Mouse (Mus musculus) forebrain, embryonic 16.5 days (tissue): ENCODE measurements at regions not wholly inside any gene's neighbourhood (a gene's known extent, or its start where the extent isn't known, plus 50 kb on each side); places are given as distances from the start of the nearest gene placed in this dataset.
"Not testable (repeated sequence)": the region's sequence is repeated elsewhere in the genome, so short reads cannot be mapped to it uniquely, and the experiment has no call there.

Experiments
- ATAC-seq: fragments of 200-750 bp; cut with Nextera tagmentation; 2 replicates; pipeline ENCODE4 v1.8.0; 2017; ENCODE audit warnings: mild to moderate bottlenecking, moderate library complexity
- H3K27ac ChIP-seq: fragments of 300-500 bp; sonication (generic); 2 replicates; pipeline ENCODE4 v1.5.1; 2014; ENCODE audit warnings: low read length, control low read depth
- H3K27me3 ChIP-seq: fragments of 300-500 bp; sonication (generic); replicated peaks from 2 replicates; pipeline ENCODE4 v1.6.1; 2014; ENCODE audit warnings: low read length; ENCODE audit not compliant: control insufficient read depth, insufficient read depth
- H3K36me3 ChIP-seq: fragments of 300-500 bp; sonication (generic); 2 replicates; pipeline ENCODE4 v1.6.1; 2014; ENCODE audit not compliant: control insufficient read depth, insufficient read depth
- H3K4me1 ChIP-seq: fragments of 300-500 bp; sonication (generic); replicated peaks from 2 replicates; pipeline ENCODE4 v1.6.1; 2014; ENCODE audit warnings: low read length; ENCODE audit not compliant: control insufficient read depth, insufficient read depth
- H3K4me2 ChIP-seq: fragments of 300-500 bp; sonication (generic); 2 replicates; pipeline ENCODE4 v1.6.1; 2014; ENCODE audit warnings: mild to moderate bottlenecking, low read length, control low read depth
- H3K4me3 ChIP-seq: fragments of 300-500 bp; sonication (generic); replicated peaks from 2 replicates; pipeline ENCODE4 v1.5.1; 2014; ENCODE audit warnings: mild to moderate bottlenecking, low read length, control low read depth
- H3K9ac ChIP-seq: fragments of 300-500 bp; sonication (generic); replicated peaks from 2 replicates; pipeline ENCODE4 v1.6.1; 2014; ENCODE audit warnings: low read depth, low read length, control low read depth
- H3K9me3 ChIP-seq: fragments of 300-500 bp; sonication (generic); 2 replicates; pipeline ENCODE4 v1.6.1; 2016; ENCODE audit warnings: low read length; ENCODE audit not compliant: control insufficient read depth
- WGBS: fragments of 180-500 bp; shearing (Covaris S2); extraction: QIAGEN DNeasy Blood & Tissue Kit; methylation state at CpG from one replicate; pipeline ENCODE4 v1.1.7; 2014; 5-methylcytosine and 5-hydroxymethylcytosine counted together

- no peaks in the 10 kb centered on the region for H3K9me3 ChIP-seq
- H3K27ac ChIP-seq: no peak overlapping the region
- WGBS: 32% methylated on average over 6 of the region's 6 CpGs
- 0 out of 2 replicates have a peak, but pooled peaks cover 4% of the 10 kb centered on the region for H3K4me1 ChIP-seq
- no peaks in the 10 kb centered on the region for H3K27me3 ChIP-seq
- ATAC-seq: peak; percentile 68
- H3K4me3 ChIP-seq: no peak overlapping the region
- no peak overlapping the region for H3K9ac ChIP-seq
- no peak overlapping the region; the same call in 1 of the 2 replicates for H3K4me2 ChIP-seq
- no peaks in the 10 kb centered on the region for H3K36me3 ChIP-seq
Measured at GRCm38 (mm10) chr9:30613715-30614114, 186.8 kb downstream of the Snx19 start.

- Histone ChIP-seq H3K9me3 (no peaks in the 10 kb centered on the region), H3K9ac (no peak overlapping the region), H3K27ac (no peak overlapping the region), H3K36me3 (no peaks in the 10 kb centered on the region), H3K4me1 (0 out of 2 replicates have a peak, but pooled peaks cover 4% of the 10 kb centered on the region), H3K4me2 (no peak overlapping the region), H3K4me3 (no peak overlapping the region), H3K27me3 (no peaks in the 10 kb centered on the region)
- no peak for ATAC-seq
- 83% methylated on average over 5 of the region's 5 CpGs for WGBS
Measured at GRCm38 (mm10) chr9:30613003-30613552, 186.2 kb downstream of the Snx19 start.

DNA sequence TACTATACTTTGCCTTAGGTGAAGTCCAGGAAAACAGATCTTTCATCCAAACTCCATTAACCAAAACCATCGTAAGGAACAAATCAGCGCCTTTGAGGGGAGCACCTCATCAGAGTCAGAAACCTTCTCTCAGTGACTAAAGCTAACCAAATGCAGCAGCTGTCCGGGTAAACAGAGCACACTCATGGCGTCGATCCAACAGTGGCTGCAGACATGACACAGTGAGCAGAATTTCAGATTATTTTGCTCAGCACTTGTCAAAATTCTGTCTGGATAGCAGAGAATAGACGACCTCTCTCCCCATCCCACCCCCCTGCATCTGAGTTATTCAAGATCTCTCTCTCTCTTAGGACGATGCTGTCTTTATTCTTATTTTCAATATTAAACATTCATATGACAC lies 183.4 kb downstream of the Snx19 start:
- H3K9ac ChIP-seq: no peak overlapping the region
- WGBS: 65% methylated on average over 7 of the region's 7 CpGs
- H3K4me3 ChIP-seq: no peak overlapping the region
- H3K9me3 ChIP-seq: no peaks in the 10 kb centered on the region
- no peak for ATAC-seq
- 0 out of 2 replicates have a peak, but pooled peaks cover 4% of the 10 kb centered on the region for H3K4me1 ChIP-seq
- no peak overlapping the region for H3K27ac ChIP-seq
- no peaks in the 10 kb centered on the region for H3K27me3 ChIP-seq
- H3K36me3 ChIP-seq: no peaks in the 10 kb centered on the region
- H3K4me2 ChIP-seq: no peak overlapping the region

- Histone ChIP-seq H3K9ac (no peak overlapping the region), H3K27me3 (no peaks in the 10 kb centered on the region), H3K4me3 (no peak overlapping the region), H3K4me1 (no peaks in the 10 kb centered on the region), H3K27ac (no peak overlapping the region), H3K4me2 (no peak overlapping the region), H3K9me3 (no peaks in the 10 kb centered on the region), H3K36me3 (no peaks in the 10 kb centered on the region)
- no peak for ATAC-seq
- WGBS: 63% methylated on average over 7 of the region's 7 CpGs
Measured at GRCm38 (mm10) chr9:30599756-30600155, 172.8 kb downstream of the Snx19 start.

GRCm38 (mm10) chr9:30597691-30598090 lies 170.8 kb downstream of the Snx19 start:
- Histone ChIP-seq H3K4me3 (no peak overlapping the region), H3K9ac (no peak overlapping the region), H3K36me3 (no peaks in the 10 kb centered on the region), H3K4me2 (no peak overlapping the region), H3K27me3 (no peaks in the 10 kb centered on the region), H3K27ac (no peak overlapping the region), H3K9me3 (no peaks in the 10 kb centered on the region), H3K4me1 (no peaks in the 10 kb centered on the region)
- no peak for ATAC-seq
- 37% methylated on average over 4 of the region's 4 CpGs for WGBS

DNA sequence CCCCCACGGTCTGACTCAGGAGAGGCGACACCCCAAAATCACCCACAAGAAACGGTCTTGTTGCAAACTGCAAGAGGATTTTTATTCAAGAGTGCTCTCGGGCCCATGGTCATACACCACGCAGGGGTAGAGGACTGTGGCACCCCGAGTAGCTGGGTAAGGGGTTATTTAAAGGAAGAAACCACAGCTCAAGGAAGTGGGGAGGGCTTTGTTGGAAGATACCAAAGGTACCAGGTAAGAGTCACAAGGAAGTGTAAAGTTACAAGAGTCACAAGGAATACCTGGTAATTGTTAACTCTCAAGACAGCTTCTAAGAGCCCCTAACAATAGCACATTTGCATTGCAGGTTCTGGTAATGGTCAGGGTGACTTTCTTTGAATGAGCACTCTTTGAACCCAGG lies 170.2 kb downstream of the Snx19 start:
- not testable (repeated sequence) for H3K4me2 ChIP-seq, H3K9ac ChIP-seq, H3K27me3 ChIP-seq, H3K4me1 ChIP-seq, H3K36me3 ChIP-seq, H3K9me3 ChIP-seq, ATAC-seq, H3K27ac ChIP-seq, H3K4me3 ChIP-seq
- 83% methylated on average over 6 of the region's 6 CpGs for WGBS

GRCm38 (mm10) chr9:30592601-30593000 lies 165.7 kb downstream of the Snx19 start:
- WGBS: 83% methylated on average over 2 of the region's 2 CpGs
- ATAC-seq: no peak

DNA sequence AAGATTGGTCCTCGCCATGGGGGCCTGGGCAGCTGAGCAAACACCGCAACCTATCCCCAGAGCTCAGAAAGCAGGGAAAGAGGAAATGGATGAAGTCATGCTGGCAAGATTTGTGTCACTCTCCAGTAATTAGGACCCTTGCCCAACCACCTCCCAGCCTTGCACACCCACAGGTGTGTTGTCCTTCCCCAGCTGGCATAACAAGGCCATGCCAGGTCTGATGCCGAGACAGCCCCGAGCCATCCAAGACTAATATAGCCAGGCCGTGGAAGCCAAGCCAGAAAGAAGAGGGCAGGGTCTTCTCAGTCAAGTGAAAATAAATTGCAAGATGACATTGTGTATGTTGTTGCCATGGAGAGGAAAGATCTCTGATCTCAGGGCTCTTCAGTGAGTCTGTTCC lies 164.3 kb downstream of the Snx19 start:
- H3K4me1 ChIP-seq: no peaks in the 10 kb centered on the region
- H3K4me2 ChIP-seq: no peak overlapping the region
- H3K9ac ChIP-seq: no peak overlapping the region
- no peaks in the 10 kb centered on the region for H3K9me3 ChIP-seq
- H3K27me3 ChIP-seq: no peaks in the 10 kb centered on the region
- 85% methylated on average over 5 of the region's 5 CpGs for WGBS
- H3K4me3 ChIP-seq: no peak overlapping the region
- no peaks in the 10 kb centered on the region for H3K36me3 ChIP-seq
- H3K27ac ChIP-seq: no peak overlapping the region
- ATAC-seq: no peak

More at GRCm38 (mm10) chr9:30592601-30593000, 165.7 kb downstream of the Snx19 start:
- Histone ChIP-seq H3K9me3 (no peaks in the 10 kb centered on the region), H3K4me3 (no peak overlapping the region), H3K27ac (no peak overlapping the region), H3K9ac (no peak overlapping the region), H3K36me3 (no peaks in the 10 kb centered on the region), H3K4me2 (no peak overlapping the region), H3K4me1 (no peaks in the 10 kb centered on the region), H3K27me3 (no peaks in the 10 kb centered on the region)

DNA sequence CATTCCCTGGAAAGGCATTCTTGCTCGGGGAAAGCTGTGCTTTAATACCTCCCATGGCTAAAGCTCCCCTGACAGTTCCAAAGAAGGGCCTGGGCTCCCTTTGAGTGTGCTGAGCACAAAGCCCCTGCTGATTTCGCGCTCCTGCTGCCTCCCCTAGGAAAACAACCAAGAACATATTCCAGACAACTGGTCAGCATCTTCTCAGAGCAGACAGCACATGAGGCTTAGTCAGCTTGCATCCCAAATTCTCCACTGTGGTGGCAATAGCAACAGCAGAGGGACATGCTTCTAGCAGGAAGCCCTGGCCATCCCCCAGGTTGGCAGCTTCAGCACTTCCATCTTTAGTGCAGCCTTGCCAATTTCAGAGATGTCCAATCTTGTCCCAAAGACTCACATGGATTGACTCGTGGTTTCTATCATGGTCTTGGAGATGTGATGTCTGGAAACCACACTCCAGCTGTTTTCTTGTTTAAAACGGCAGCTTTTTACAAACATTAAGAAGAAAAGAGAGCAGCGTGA lies 163.8 kb downstream of the Snx19 start:
- Histone ChIP-seq H3K27ac (no peak overlapping the region), H3K9me3 (no peaks in the 10 kb centered on the region), H3K4me2 (no peak overlapping the region), H3K9ac (no peak overlapping the region), H3K27me3 (no peaks in the 10 kb centered on the region), H3K4me1 (no peaks in the 10 kb centered on the region), H3K4me3 (no peak overlapping the region), H3K36me3 (no peaks in the 10 kb centered on the region)
- 47% methylated on average over 6 of the region's 6 CpGs for WGBS
- no peak for ATAC-seq
